Mouse (Mus musculus): ENCODE data around the gene Oat. TPM values are rescaled to one million over a fixed set of nuclear protein-coding genes. Genes with fewer than 3 reads are reported as not detected.

Oat gene
- total RNA-seq, 2 experiments from 2014 or later: 99.4 to 110 TPM

DNA sequence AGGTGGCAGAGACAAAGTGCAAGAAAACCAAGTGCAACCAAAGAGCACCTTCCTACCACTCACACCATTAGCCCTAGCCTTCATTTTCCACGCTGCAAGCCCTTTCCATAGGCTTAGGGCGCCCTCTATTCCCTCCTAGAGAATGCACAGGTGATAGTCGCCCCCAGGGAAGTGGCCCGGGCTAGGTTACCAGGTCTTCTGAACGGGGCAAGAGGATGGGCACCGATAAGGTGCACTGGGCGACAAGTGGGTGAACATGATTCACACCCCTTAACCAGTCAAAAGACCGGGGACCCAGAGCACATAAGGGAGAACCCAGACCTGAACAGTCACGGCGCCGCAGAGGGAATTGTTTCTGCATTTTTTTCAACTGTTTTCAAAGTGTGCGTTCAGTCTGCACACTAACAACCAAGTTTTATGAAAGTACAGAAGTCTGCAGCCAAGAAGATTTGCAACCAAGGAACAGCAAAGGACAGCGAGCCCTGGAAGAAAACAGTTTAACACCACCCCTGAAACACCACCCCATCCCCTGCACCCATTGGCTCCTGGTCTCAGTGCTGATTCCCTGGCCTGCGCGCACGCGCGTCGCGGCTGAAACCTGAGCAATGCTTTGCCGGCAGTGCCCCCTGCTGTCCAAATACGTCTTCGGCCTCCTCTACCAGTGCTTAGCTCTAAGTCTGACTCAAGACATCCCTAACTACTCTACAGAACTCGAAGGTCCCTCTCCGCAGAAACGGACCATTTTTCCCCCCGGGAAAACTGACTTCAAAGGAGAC lies 24.7 kb downstream of the Oat start:
- peak; percentile 98 for ATAC-seq (replicated peaks; ENCODE audit: poor library complexity)

DNA sequence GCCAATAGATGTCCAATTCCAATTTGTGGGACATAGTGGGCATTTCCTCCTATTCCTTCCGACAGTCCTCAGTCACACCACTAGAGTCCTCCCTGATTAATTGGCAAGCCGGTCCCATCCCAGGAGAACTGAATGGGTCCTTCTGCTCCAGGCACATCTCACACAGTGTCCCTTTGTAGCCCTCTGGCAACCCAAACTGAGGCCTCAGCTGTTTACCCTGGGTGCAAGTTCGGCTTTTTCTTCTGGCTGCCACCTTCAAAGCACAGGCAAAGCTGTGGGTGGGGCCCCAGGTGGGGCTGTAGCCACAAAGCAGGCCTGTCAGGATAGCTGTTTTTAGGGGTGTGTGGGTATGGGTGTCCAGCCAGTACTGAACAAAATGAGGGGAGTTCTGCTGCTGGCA lies 29.1 kb downstream of the Oat start:
- ATAC-seq (replicated peaks; ENCODE audit: poor library complexity): no peak

DNA sequence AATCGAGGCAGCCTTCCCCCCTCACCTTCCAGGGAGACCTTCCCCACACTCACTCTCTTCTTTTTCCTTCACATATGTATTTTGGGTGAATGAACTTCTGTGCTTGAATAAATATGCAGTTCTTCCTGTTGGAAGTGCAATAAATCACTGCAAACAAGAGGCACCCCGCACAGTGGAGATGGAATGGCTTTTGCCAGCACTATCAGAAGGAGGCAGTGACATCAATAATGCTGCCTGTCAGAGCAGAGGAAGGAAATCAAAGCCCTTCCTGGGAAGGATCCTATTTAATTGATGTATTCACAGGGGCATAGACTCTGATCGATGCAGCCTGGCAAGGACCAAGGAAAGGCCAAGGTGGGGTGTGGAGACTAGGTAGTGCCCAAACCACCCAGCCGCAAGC lies 33.8 kb downstream of the Oat start:
- no peak for ATAC-seq (replicated peaks; ENCODE audit: poor library complexity)

DNA sequence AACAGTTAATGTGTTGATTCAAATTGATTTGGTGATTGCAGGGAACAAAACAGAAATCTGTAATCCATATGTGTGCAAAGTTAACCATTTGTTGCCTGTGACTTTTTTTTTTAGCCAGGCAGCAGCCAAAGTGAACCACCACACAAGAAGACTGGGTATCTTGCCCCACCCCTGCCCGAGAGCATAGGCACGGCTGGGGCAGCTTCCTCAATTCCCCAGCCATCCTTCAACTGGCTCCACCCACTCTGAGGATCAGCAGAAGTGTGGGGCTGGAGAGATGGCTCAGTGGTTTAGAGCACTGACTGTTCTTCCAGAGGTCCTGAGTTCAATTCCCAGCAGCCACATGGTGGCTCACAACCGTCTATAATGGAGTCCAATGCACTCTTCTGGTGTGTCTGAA lies 34.6 kb downstream of the Oat start:
- ATAC-seq (replicated peaks; ENCODE audit: poor library complexity): peak; percentile 94

DNA sequence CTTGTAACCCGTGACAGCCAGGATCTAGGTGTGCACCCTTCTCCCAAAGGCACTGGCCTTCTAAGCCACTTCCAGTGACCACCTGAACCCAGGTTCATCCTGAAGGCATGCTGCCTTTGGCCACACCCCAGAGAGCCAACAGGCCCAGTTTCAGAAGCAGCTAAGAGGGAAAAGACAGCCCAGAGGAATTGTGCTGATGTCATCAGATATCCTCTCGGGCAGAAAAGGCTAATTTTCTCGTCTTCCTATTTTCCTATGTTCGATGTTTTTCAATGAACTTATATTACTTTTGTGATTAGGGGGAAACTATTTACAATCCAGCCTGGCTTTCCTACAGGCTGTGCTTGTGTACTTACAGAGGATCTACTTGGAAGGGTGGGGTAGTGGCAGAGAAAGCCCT lies 35.6 kb downstream of the Oat start:
- ATAC-seq (replicated peaks; ENCODE audit: poor library complexity): no peak

DNA sequence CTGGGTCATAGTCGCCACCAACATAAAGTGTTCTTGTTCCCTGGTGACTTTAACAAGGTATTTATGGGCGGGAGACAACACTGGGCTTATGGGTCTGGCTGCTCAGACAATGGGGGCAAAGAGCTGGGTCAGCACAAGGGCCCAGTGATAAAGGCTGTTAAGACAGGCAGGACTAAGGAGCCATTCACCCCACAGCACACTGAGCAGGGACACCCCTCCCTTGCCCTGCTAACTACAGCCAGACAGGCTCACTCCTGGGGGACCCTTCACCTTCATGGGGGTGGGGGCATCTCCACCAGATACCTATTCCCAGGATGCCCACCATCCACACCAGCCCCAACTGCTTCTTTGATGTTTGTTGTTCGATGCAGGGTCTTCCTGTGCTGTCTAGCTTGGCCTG lies 47.0 kb downstream of the Oat start:
- no peak for ATAC-seq (replicated peaks; ENCODE audit: poor library complexity)

DNA sequence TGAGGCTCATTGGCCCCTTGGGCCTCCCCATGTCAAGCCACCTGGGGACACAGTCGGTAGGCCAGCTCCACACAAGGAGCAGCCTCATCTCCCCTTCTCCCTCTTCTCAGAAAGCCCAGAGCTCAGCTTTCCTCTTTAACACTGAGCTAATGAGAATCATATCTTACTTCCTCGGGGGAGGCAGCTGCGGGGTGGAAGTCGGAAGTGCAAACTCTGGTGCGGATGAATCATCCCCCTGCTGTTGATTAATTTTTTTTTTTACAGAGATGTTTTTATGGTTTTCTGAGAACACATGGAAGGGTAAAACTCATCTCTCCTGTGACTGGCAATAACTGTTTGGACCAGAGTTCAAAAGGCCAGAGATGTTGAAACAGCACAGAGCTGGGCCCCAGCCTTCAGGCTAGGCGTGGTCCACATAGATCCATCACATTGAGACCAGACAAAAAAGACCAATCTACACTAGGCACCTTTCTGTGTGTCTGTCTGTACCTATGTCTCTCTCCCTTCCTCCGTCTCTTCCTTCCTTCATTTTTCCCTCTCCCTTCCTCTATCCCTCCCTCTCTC lies 62.7 kb downstream of the Oat start:
- no peak for ATAC-seq (replicated peaks; ENCODE audit: poor library complexity)

DNA sequence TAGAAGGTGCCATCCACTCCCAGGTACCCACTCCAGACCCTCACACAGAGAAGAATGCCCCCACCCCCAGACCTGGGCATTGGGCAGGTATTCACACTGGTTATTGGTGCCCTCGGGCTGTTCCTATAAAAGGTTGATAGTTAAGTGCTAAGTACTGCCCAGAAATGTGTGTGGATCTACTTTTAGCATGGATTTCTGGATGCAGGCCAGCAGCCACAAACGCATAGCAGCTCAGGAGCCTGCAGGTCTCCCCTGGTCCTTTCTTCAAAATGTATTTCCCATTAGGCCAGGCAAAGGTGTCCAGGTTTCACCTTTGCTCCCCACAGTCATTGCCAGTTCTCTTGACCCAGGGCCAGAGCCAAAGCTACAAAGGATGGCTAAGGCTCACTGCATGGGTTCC lies 67.1 kb downstream of the Oat start:
- ATAC-seq (replicated peaks; ENCODE audit: poor library complexity): no peak

Other genes with a start within 250 kb of the Oat start
- gene Nkx1-2, start 23.2 kb upstream of the Oat start, total RNA-seq (2015): not detected in 2 replicates
- not detected in 2 replicates for gene Nkx1-2, start 23.2 kb upstream of the Oat start, total RNA-seq (2017)
- gene Lhpp, start 34.2 kb upstream of the Oat start, total RNA-seq (2015): 10.8 and 14.2 TPM in 2 replicates
- 9.1 and 11.2 TPM in 2 replicates for gene Lhpp, start 34.2 kb upstream of the Oat start, total RNA-seq (2017)
- gene Fam53b, start 237.5 kb upstream of the Oat start, total RNA-seq (2015): 16.0 and 21.5 TPM in 2 replicates
- 12.2 and 15.9 TPM in 2 replicates for gene Fam53b, start 237.5 kb upstream of the Oat start, total RNA-seq (2017)

All from megakaryocyte progenitor cell, adult 5-6 weeks (primary cell).